In genomic region chr8:11776451-11777180, GRCm38 (mm10) we compare ENCODE assay signal across 15 mouse cellular contexts. TPM values are rescaled to one million over a fixed set of nuclear protein-coding genes. Genes with fewer than 3 reads are reported as not detected.
DNase-seq lines count a peak whose midpoint lies in the region; ATAC-seq and TF ChIP-seq lines count a peak whose summit lies in the region.
"Had no signal": no experiment of that assay in that cellular context is flagged by ENCODE, and none has a peak within 500 bp of the region (broad histone marks: within the 10 kb centered on the region; RNA-seq: fewer than 3 reads in every experiment).

No protein-coding gene starts in this region.

- no peaks in the 10 kb centered on the region for H3K9me3 ChIP-seq in heart, embryonic 11.5 days (replicated peaks; ENCODE audit: control insufficient read depth, low read length)
- H3K9me3 ChIP-seq in midbrain, embryonic 15.5 days = no peaks in the 10 kb centered on the region
- H3K9me3 ChIP-seq: G1E; hindbrain, embryonic 15.5 days; liver, embryonic 15.5 days had no signal

- no peak for TF ChIP-seq POLR2A in thymus, adult 2 months (IDR thresholded peaks at IDR 0.05; ENCODE audit: control insufficient read depth, extremely low read depth, insufficient read depth, low read length, poor library complexity)

- 0 out of 2 replicates have a peak overlapping the region, but pooled peaks have one; percentile 4 for H3K4me2 ChIP-seq in heart, embryonic 11.5 days
- no peak overlapping the region for H3K4me2 ChIP-seq in midbrain, embryonic 15.5 days
- H3K4me2 ChIP-seq: hindbrain, embryonic 15.5 days; liver, embryonic 15.5 days had no signal

- WGBS in heart, embryonic 11.5 days (ENCODE audit: insufficient replicate concordance) = 69% methylated on average over 8 of the region's 8 CpGs
- WGBS in midbrain, embryonic 15.5 days = 89% methylated on average over 8 of the region's 8 CpGs
- WGBS in thymus, adult 2 months = 96% methylated on average over 8 of the region's 8 CpGs

- no peak overlapping the region for H3K4me3 ChIP-seq in heart, embryonic 11.5 days (ENCODE audit: low read depth, low read length)
- H3K4me3 ChIP-seq in layer of hippocampus, adult 2 months = no peak overlapping the region
- no peak overlapping the region for H3K4me3 ChIP-seq in midbrain, embryonic 15.5 days
- no peak overlapping the region for H3K4me3 ChIP-seq in thymus, adult 2 months (ENCODE audit: control insufficient read depth, insufficient read depth, low read length)
- H3K4me3 ChIP-seq: hindbrain, embryonic 15.5 days; liver, embryonic 15.5 days had no signal

- no peaks in the 10 kb centered on the region for H3K36me3 ChIP-seq in heart, embryonic 11.5 days (ENCODE audit: control insufficient read depth, insufficient read depth, low read length)
- no peaks in the 10 kb centered on the region for H3K36me3 ChIP-seq in midbrain, embryonic 15.5 days (replicated peaks)
- no peaks in the 10 kb centered on the region for H3K36me3 ChIP-seq in thymus, adult 2 months (ENCODE audit: control insufficient read depth, insufficient read depth, low read length)
- H3K36me3 ChIP-seq: hindbrain, embryonic 15.5 days; liver, embryonic 15.5 days had no signal

- TF ChIP-seq CTCF in layer of hippocampus, adult 2 months (conservative IDR thresholded peaks at IDR 0.05) = no peak
- TF ChIP-seq CTCF in thymus, adult 2 months (IDR thresholded peaks at IDR 0.05; ENCODE audit: borderline replicate concordance, control insufficient read depth, extremely low read depth, insufficient read depth, low read length, poor library complexity) = no peak

- no peak for DNase-seq in heart, adult 9 months (ENCODE audit: low spot score in 2 of 2)
- no peak for DNase-seq in layer of hippocampus, adult 2 months (ENCODE audit: low spot score in 2 of 2)
- DNase-seq in layer of hippocampus, postnatal 25 days (ENCODE audit: extremely low spot score in 1 of 2, low spot score in 1 of 2) = no peak
- DNase-seq in 416B (ENCODE audit: low read depth) = peak; percentile 29
- DNase-seq in thymus, adult 2 months = no peak
- DNase-seq: embryo, embryonic 11 days; lung, postnatal 10 days; right cerebral cortex, postnatal 4 days had no signal

- H3K4me1 ChIP-seq in heart, embryonic 11.5 days (ENCODE audit: control insufficient read depth, insufficient read depth, low read length) = peaks cover 77% of the 10 kb centered on the region
- H3K4me1 ChIP-seq in midbrain, embryonic 15.5 days = peaks cover 35% of the 10 kb centered on the region
- H3K4me1 ChIP-seq in thymus, adult 2 months (replicated peaks; ENCODE audit: control insufficient read depth, insufficient read depth, low read length) = peaks cover 13% of the 10 kb centered on the region

- H3K9ac ChIP-seq in heart, embryonic 11.5 days (ENCODE audit: low read depth, low read length) = no peak overlapping the region
- no peak overlapping the region for H3K9ac ChIP-seq in midbrain, embryonic 15.5 days
- H3K9ac ChIP-seq: hindbrain, embryonic 15.5 days; liver, embryonic 15.5 days had no signal

- no peak for ATAC-seq in heart, embryonic 11.5 days (replicated peaks; ENCODE audit: insufficient number of reproducible peaks, low FRiP score, low TSS enrichment)
- no peak for ATAC-seq in midbrain, embryonic 15.5 days (replicated peaks)
- ATAC-seq: CD4-positive, CD25-positive, alpha-beta regulatory T cell, adult 4 months had no signal

- no peaks in the 10 kb centered on the region for H3K27me3 ChIP-seq in heart, embryonic 11.5 days (ENCODE audit: control insufficient read depth, insufficient read depth, low read length)
- H3K27me3 ChIP-seq in midbrain, embryonic 15.5 days (replicated peaks) = no peaks in the 10 kb centered on the region
- no peaks in the 10 kb centered on the region for H3K27me3 ChIP-seq in thymus, adult 2 months (ENCODE audit: control insufficient read depth, insufficient read depth, low read length)
- H3K27me3 ChIP-seq: hindbrain, embryonic 15.5 days; liver, embryonic 15.5 days had no signal

- H3K27ac ChIP-seq in heart, embryonic 11.5 days (ENCODE audit: low read depth, low read length) = peak overlapping the region; percentile 85
- H3K27ac ChIP-seq in layer of hippocampus, adult 2 months = peak overlapping the region; percentile 49
- 0 out of 2 replicates have a peak overlapping the region, but pooled peaks have one; percentile 23 for H3K27ac ChIP-seq in midbrain, embryonic 15.5 days
- H3K27ac ChIP-seq in thymus, adult 2 months (ENCODE audit: control insufficient read depth, insufficient read depth, low read length) = no peak overlapping the region
- H3K27ac ChIP-seq: hindbrain, embryonic 15.5 days; kidney, postnatal 0 days; liver, embryonic 15.5 days had no signal

RNA-seq across cellular contexts. Expression of gene Arhgef7, which starts 49.1 kb away (rescaled TPM):
- 46.4 and 53.2 TPM in 2 replicates for polyA plus RNA-seq in heart, embryonic 11.5 days (2014; fragmentation: Nextera tagmentation; extraction: Ambion mirVana)
- total RNA-seq in layer of hippocampus, adult 2 months (2021) = 100 to 1,000 TPM; 120 to 123 TPM
- 100 to 1,000 TPM; 120 to 133 TPM for total RNA-seq in layer of hippocampus, postnatal 25 days (2021)
- 87.6 and 87.7 TPM in 2 replicates for polyA plus RNA-seq in midbrain, embryonic 15.5 days (2015; fragmentation: Nextera tagmentation; extraction: Ambion mirVana)
- 36.1 and 36.6 TPM in 2 replicates for polyA plus RNA-seq in thymus, adult 2 months (2012; rRNA removed)
